Mouse (Mus musculus): ENCODE results near the gene Plch2.

GRCm38 (mm10) chr4:155034202-155034601, 22.4 kb downstream of the Plch2 start:
- TF ChIP-seq CTCF (IDR thresholded peaks at IDR 0.05; ENCODE audit: insufficient read depth, low read depth, low read length): no peak
- TF ChIP-seq POLR2A (IDR thresholded peaks at IDR 0.05; ENCODE audit: insufficient read depth, low read depth, low read length): no peak

All from olfactory bulb, adult 2 months (tissue).